Mouse (Mus musculus): ENCODE measurements around the gene Gm45337.

Gm45337 gene

GRCm38 (mm10) chr7:142096701-142097100 lies 47.7 kb downstream of the Gm45337 start:
- no peak for DNase-seq

- peak; percentile 93 for DNase-seq
Measured at GRCm38 (mm10) chr7:142095183-142095931, 49.0 kb downstream of the Gm45337 start, which contains the start of gene Dusp8. Dusp8 (minus strand) TSS chr7:142095843.

GRCm38 (mm10) chr7:142094301-142095143 lies 49.9 kb downstream of the Gm45337 start:
- peak; percentile 46 for DNase-seq

GRCm38 (mm10) chr7:142093696-142094240 lies 50.6 kb downstream of the Gm45337 start:
- no peak for DNase-seq

All from lung, postnatal 14 days (tissue).